Mouse (Mus musculus) heart, adult 2 months (tissue): ENCODE measurements around the gene Rora.

Experiments
- CTCF ChIP-seq: fragments of 200-600 bp; IDR thresholded peaks from 2 replicates; pipeline ENCODE4 v1.8.1; 2022; ENCODE audit warnings: antibody characterized with exemption, mild to moderate bottlenecking, moderate library complexity
- POLR2A ChIP-seq: fragments of 200-500 bp; IDR thresholded peaks from 2 replicates; pipeline ENCODE4 v1.6.1; 2011; ENCODE audit warnings: mild to moderate bottlenecking, low read depth, low read length, control low read depth; ENCODE audit not compliant: insufficient read depth

- TF ChIP-seq CTCF (no peak), POLR2A (no peak)
Measured at GRCm38 (mm10) chr9:68683938-68684337, 30.4 kb downstream of the Rora start.
